Mouse (Mus musculus) lung, postnatal 10 days (tissue): ENCODE data around the gene Gm14692.
"Not testable (repeated sequence)": the region's sequence is repeated elsewhere in the genome, so short reads cannot be mapped to it uniquely, and the experiment has no call there.

Source experiments
- DNase-seq: peaks from one replicate; pipeline ENCODE4 v3.0.0; 2021

Gene Gm14692

DNA sequence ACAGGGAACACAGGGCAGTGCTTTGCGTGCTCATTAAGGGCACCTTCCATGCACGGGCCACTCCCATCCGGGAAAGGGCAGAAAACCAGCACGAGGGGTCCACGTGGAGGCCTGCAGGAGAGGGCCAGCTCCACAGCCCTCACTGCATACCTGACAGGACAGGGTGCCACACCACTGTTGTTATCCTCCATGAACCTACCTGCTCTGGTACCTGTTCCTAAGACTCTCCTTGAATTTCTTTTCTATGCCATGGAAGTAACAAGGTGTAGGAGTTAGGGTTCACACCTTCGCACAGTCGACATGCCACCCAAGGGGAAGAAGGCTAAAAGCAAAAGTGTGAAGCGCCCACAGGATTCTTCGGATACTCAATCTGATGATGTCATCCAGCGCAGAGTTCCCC lies at the start of gene Gm14692:
TSS of gene Gm14692 (plus strand) at position 301 of the 400 bp plus-strand sequence.
- DNase-seq, result not testable (repeated sequence)

DNA sequence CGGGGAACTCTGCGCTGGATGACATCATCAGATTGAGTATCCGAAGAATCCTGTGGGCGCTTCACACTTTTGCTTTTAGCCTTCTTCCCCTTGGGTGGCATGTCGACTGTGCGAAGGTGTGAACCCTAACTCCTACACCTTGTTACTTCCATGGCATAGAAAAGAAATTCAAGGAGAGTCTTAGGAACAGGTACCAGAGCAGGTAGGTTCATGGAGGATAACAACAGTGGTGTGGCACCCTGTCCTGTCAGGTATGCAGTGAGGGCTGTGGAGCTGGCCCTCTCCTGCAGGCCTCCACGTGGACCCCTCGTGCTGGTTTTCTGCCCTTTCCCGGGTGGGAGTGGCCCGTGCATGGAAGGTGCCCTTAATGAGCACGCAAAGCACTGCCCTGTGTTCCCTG lies 2.0 kb upstream of the Gm14692 start, which contains the start of gene Gm1140:
TSS of gene Gm1140 (minus strand) at position 101 of the 400 bp plus-strand sequence.
- DNase-seq, result not testable (repeated sequence)
